13 mouse cellular contexts compared by ENCODE assay signal in genomic region chr13:110929579-110929978, GRCm38 (mm10).
DNase-seq lines count a peak whose midpoint lies in the region; ATAC-seq and TF ChIP-seq lines count a peak whose summit lies in the region.
"Had no signal": no experiment of that assay in that cellular context is flagged by ENCODE, and none has a peak within 500 bp of the region (broad histone marks: within the 10 kb centered on the region; RNA-seq: fewer than 3 reads in every experiment).

No protein-coding gene starts in this region.

- CTCF ChIA-PET in Patski (lab: Charles Lee), result interaction anchor here (0.9 to 1.6 kb wide), 4 partner anchors 10 to 434 kb away, joined by 3 to 4 read pairs (median 3); no protein-coding TSS in a partner anchor

- 37% methylated on average over 1 of the region's 1 CpGs for WGBS in heart, embryonic 10.5 days
- 50% methylated on average over 1 of the region's 1 CpGs for WGBS in lung, postnatal 0 days
- 93% methylated on average over 1 of the region's 1 CpGs for WGBS in hindbrain, embryonic 14.5 days

- POLR2A ChIA-PET in Patski (lab: Charles Lee), result interaction anchor here (0.9 to 1.5 kb wide), 3 partner anchors 10 to 535 kb away, joined by 3 to 4 read pairs (median 4); partner anchors contain the start of gene Plk2

- DNase-seq in 3134 (ENCODE audit: extremely low read depth, insufficient read length, low spot score), result peak; percentile 78
- peak; percentile 82 for DNase-seq in Patski (ENCODE audit: low read depth, low spot score)
- DNase-seq in heart, embryonic 10.5 days (ENCODE audit: low spot score), result peak; percentile 82
- DNase-seq in lung, postnatal 0 days (ENCODE audit: low spot score), result peak; percentile 50
- DNase-seq in hindbrain, embryonic 14.5 days (ENCODE audit: low spot score), result no peak
- no peak for DNase-seq in cerebellum, adult 8-10 months
- DNase-seq: kidney, postnatal 14 days; liver, embryonic 13.5 days had no signal

- no peak overlapping the region for H3K4me2 ChIP-seq in lung, postnatal 0 days (replicated peaks; ENCODE audit: low read depth, low read length)
- H3K4me2 ChIP-seq in hindbrain, embryonic 14.5 days (replicated peaks), result no peak overlapping the region
- H3K4me2 ChIP-seq: hindbrain, embryonic 13.5 days; liver, embryonic 13.5 days; midbrain, embryonic 11.5 days had no signal

- no peaks in the 10 kb centered on the region for H3K9me3 ChIP-seq in heart, embryonic 10.5 days
- no peaks in the 10 kb centered on the region for H3K9me3 ChIP-seq in lung, postnatal 0 days (ENCODE audit: low read length)
- no peaks in the 10 kb centered on the region for H3K9me3 ChIP-seq in hindbrain, embryonic 14.5 days (ENCODE audit: control insufficient read depth, low read length)
- H3K9me3 ChIP-seq: hindbrain, embryonic 13.5 days; liver, embryonic 13.5 days had no signal

- H3K27me3 ChIP-seq in Patski, result no peaks in the 10 kb centered on the region
- no peaks in the 10 kb centered on the region for H3K27me3 ChIP-seq in heart, embryonic 10.5 days (ENCODE audit: insufficient read depth, poor library complexity, severe bottlenecking)
- H3K27me3 ChIP-seq in lung, postnatal 0 days (replicated peaks; ENCODE audit: insufficient read depth, low read length), result no peaks in the 10 kb centered on the region
- H3K27me3 ChIP-seq in hindbrain, embryonic 14.5 days (ENCODE audit: control insufficient read depth, insufficient read depth, low read length), result no peaks in the 10 kb centered on the region
- H3K27me3 ChIP-seq: CH12.LX; hindbrain, embryonic 13.5 days; liver, embryonic 13.5 days had no signal

- no peak overlapping the region for H3K9ac ChIP-seq in lung, postnatal 0 days (replicated peaks; ENCODE audit: low read depth)
- H3K9ac ChIP-seq in hindbrain, embryonic 14.5 days, result no peak overlapping the region
- H3K9ac ChIP-seq: hindbrain, embryonic 13.5 days; liver, embryonic 13.5 days had no signal

- TF ChIP-seq CTCF in Patski (IDR thresholded peaks at IDR 0.05), result no peak
- no peak for TF ChIP-seq CTCF in lung, postnatal 0 days (IDR thresholded peaks at IDR 0.05)

- peak overlapping the region; percentile 76; the same call in 1 of the 2 replicates for H3K27ac ChIP-seq in heart, embryonic 10.5 days
- H3K27ac ChIP-seq in lung, postnatal 0 days (ENCODE audit: low read length), result no peak overlapping the region
- H3K27ac ChIP-seq in hindbrain, embryonic 14.5 days, result no peak overlapping the region
- H3K27ac ChIP-seq: hindbrain, embryonic 13.5 days; liver, embryonic 13.5 days had no signal

- peak; percentile 99 for ATAC-seq in Patski
- peak; percentile 77 for ATAC-seq in lung, postnatal 0 days
- no peak for ATAC-seq in monocyte, adult 5-6 weeks (replicated peaks; ENCODE audit: insufficient number of reproducible peaks, low FRiP score, low TSS enrichment, poor library complexity, severe bottlenecking)
- no peak for ATAC-seq in inflammation-experienced regulatory T-cells, adult 6 months
- ATAC-seq in hindbrain, embryonic 14.5 days (ENCODE audit: low FRiP score), result no peak

- H3K4me3 ChIP-seq in heart, embryonic 10.5 days, result no peak overlapping the region
- H3K4me3 ChIP-seq in lung, postnatal 0 days (ENCODE audit: low read depth, low read length), result no peak overlapping the region
- H3K4me3 ChIP-seq in hindbrain, embryonic 14.5 days (replicated peaks; ENCODE audit: low read length), result no peak overlapping the region
- H3K4me3 ChIP-seq: hindbrain, embryonic 13.5 days; liver, embryonic 13.5 days had no signal

- peak; percentile 40; the same call in 1 of the 2 replicates for TF ChIP-seq EP300 in lung, postnatal 0 days (IDR thresholded peaks at IDR 0.05)

- peaks cover 9% of the 10 kb centered on the region; the same call in 1 of the 2 replicates for H3K4me1 ChIP-seq in heart, embryonic 10.5 days
- no peaks in the 10 kb centered on the region for H3K4me1 ChIP-seq in lung, postnatal 0 days (ENCODE audit: insufficient read depth, low read depth, low read length)
- no peaks in the 10 kb centered on the region for H3K4me1 ChIP-seq in hindbrain, embryonic 14.5 days (replicated peaks; ENCODE audit: control insufficient read depth, insufficient read depth, low read length)
- H3K4me1 ChIP-seq: hindbrain, embryonic 13.5 days; liver, embryonic 13.5 days had no signal

- H3K36me3 ChIP-seq in heart, embryonic 10.5 days, result no peaks in the 10 kb centered on the region
- H3K36me3 ChIP-seq in lung, postnatal 0 days (ENCODE audit: insufficient read depth, low read length), result no peaks in the 10 kb centered on the region
- no peaks in the 10 kb centered on the region for H3K36me3 ChIP-seq in hindbrain, embryonic 14.5 days (replicated peaks; ENCODE audit: control insufficient read depth, insufficient read depth)
- H3K36me3 ChIP-seq: hindbrain, embryonic 13.5 days; liver, embryonic 13.5 days had no signal

- in situ Hi-C loops in Patski (cut with MboI; ENCODE audit: low pct_unique_long_range_greater_than_20kb), result no loop called here

Comparison
In these comparisons a context has a peak if more than half of its experiments do, and no peak if none do; other contexts are left out.
1. DNase-seq: peak in 3134 (single experiment), Patski (single experiment), heart, embryonic 10.5 days (single experiment) and lung, postnatal 0 days (single experiment); none in hindbrain, embryonic 14.5 days (single experiment) and cerebellum, adult 8-10 months (single experiment).
2. ATAC-seq: peak in Patski (single experiment) and lung, postnatal 0 days (single experiment); none in monocyte, adult 5-6 weeks (single experiment), inflammation-experienced regulatory T-cells, adult 6 months (single experiment) and hindbrain, embryonic 14.5 days (single experiment).